Mouse (Mus musculus) olfactory bulb, adult 2 months (tissue): ENCODE measurements around the gene Lmntd2.

Experiments
- CTCF ChIP-seq: fragments of 200-500 bp; IDR thresholded peaks from 2 replicates; pipeline ENCODE4 v1.5.1; 2012; ENCODE audit warnings: low read depth, mild to moderate bottlenecking, low read length, moderate library complexity; ENCODE audit not compliant: insufficient read depth
- POLR2A ChIP-seq: fragments of 200-500 bp; IDR thresholded peaks from 2 replicates; pipeline ENCODE4 v1.6.1; 2012; ENCODE audit warnings: mild to moderate bottlenecking, low read depth, low read length, moderate library complexity; ENCODE audit not compliant: insufficient read depth

GRCm38 (mm10) chr7:141227796-141228195, 13.9 kb upstream of the Lmntd2 start:
- TF ChIP-seq CTCF (no peak), POLR2A (no peak)
